Mouse (Mus musculus) forebrain, embryonic 15.5 days (tissue): ENCODE results near the gene Zfp768. TPM values are rescaled to one million over a fixed set of nuclear protein-coding genes. Genes with fewer than 3 reads are reported as not detected.

Experiments used
- polyA plus RNA-seq: library from polyadenylated mRNA; unstranded; fragments of >200 nt; fragmentation: Nextera tagmentation; extraction: Ambion mirVana; gene quantifications from 2 replicates; pipeline ENCODE4 v1.2.1, GENCODE M21; 2015

Gene Zfp768
- polyA plus RNA-seq, 1 experiment from 2014 or later, result 12.1 TPM

Other genes starting within 250 kb of the Zfp768 start
- gene Qprt, start 223.4 kb downstream of the Zfp768 start, polyA plus RNA-seq, result 0.50 and 0.66 TPM in 2 replicates
- gene Spn, start 207.8 kb downstream of the Zfp768 start, polyA plus RNA-seq, result not detected in 2 replicates
- 86.7 and 91.5 TPM in 2 replicates for gene Cd2bp2, start 149.5 kb downstream of the Zfp768 start, polyA plus RNA-seq
- gene Tbc1d10b, start 137.1 kb downstream of the Zfp768 start, polyA plus RNA-seq, result 33.6 and 35.1 TPM in 2 replicates
- 6.1 and 6.3 TPM in 2 replicates for gene Mylpf, start 136.7 kb downstream of the Zfp768 start, polyA plus RNA-seq
- gene Zfp553, start 112.5 kb downstream of the Zfp768 start, polyA plus RNA-seq, result 70.7 and 71.5 TPM in 2 replicates
- gene Sept1, start 112.5 kb downstream of the Zfp768 start, polyA plus RNA-seq, result 21.8 and 27.8 TPM in 2 replicates
- gene Zfp771, start 101.3 kb downstream of the Zfp768 start, polyA plus RNA-seq, result 65.2 and 65.9 TPM in 2 replicates
- 159 and 166 TPM in 2 replicates for gene Dctpp1, start 84.9 kb downstream of the Zfp768 start, polyA plus RNA-seq
- 48.7 and 49.5 TPM in 2 replicates for gene Sephs2, start 71.5 kb downstream of the Zfp768 start, polyA plus RNA-seq
- 0.22 and 0.28 TPM in 2 replicates for gene Itgal, start 49.3 kb downstream of the Zfp768 start, polyA plus RNA-seq
- gene Zfp747, start 30.5 kb upstream of the Zfp768 start, polyA plus RNA-seq, result 7.6 and 8.9 TPM in 2 replicates
- gene 9130019O22Rik, start 41.6 kb upstream of the Zfp768 start, polyA plus RNA-seq, result 4.8 and 5.5 TPM in 2 replicates
- gene E430018J23Rik, start 48.0 kb upstream of the Zfp768 start, polyA plus RNA-seq, result 5.4 and 5.9 TPM in 2 replicates
- 4.6 and 6.1 TPM in 2 replicates for gene Zfp764, start 61.2 kb upstream of the Zfp768 start, polyA plus RNA-seq
- 27.8 and 29.5 TPM in 2 replicates for gene Zfp688, start 76.5 kb upstream of the Zfp768 start, polyA plus RNA-seq
- 16.2 and 17.1 TPM in 2 replicates for gene Zfp689, start 103.6 kb upstream of the Zfp768 start, polyA plus RNA-seq
- gene Prr14, start 114.0 kb upstream of the Zfp768 start, polyA plus RNA-seq, result 48.5 and 50.9 TPM in 2 replicates
- gene Fbrs, start 133.6 kb upstream of the Zfp768 start, polyA plus RNA-seq, result 12.7 and 13.2 TPM in 2 replicates
- 54.1 and 64.2 TPM in 2 replicates for gene Srcap, start 166.4 kb upstream of the Zfp768 start, polyA plus RNA-seq
- gene Gm42715, start 174.0 kb upstream of the Zfp768 start, polyA plus RNA-seq, result 17.2 and 17.7 TPM in 2 replicates
- 3.7 and 5.3 TPM in 2 replicates for gene Tmem265, start 215.8 kb upstream of the Zfp768 start, polyA plus RNA-seq
- 59.7 and 62.3 TPM in 2 replicates for gene Phkg2, start 227.8 kb upstream of the Zfp768 start, polyA plus RNA-seq
- 11.8 TPM in 2 replicates for gene Ccdc189, start 243.0 kb upstream of the Zfp768 start, polyA plus RNA-seq
- gene Rnf40, start 243.2 kb upstream of the Zfp768 start, polyA plus RNA-seq, result 51.1 and 52.4 TPM in 2 replicates